In the genomic region with DNA sequence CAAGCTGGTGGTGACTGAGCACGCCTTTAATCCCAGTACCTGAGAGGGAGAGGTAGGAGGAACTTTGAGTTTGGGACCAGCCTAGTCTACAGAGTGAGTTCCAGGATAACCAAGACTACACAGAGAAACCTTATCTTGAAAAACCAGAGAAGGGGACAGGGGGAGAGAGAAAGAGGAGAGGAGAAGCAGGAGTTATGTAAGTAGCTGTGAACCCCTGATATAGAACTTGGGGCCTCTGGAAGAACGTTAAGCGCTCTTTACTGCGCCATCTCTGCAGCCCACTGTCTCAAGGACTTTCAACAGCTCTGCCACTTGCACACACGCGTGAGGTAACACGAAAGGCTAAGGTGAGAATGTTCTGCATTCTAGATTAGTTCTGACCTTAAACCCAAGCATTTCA, we compare ENCODE assay signal across 39 mouse cellular contexts. TPM values are rescaled to one million over a fixed set of nuclear protein-coding genes. Genes with fewer than 3 reads are reported as not detected.
DNase-seq lines count a peak whose midpoint lies in the region; ATAC-seq and TF ChIP-seq lines count a peak whose summit lies in the region.
"Had no signal": no experiment of that assay in that cellular context is flagged by ENCODE, and none has a peak within 500 bp of the region (broad histone marks: within the 10 kb centered on the region; RNA-seq: fewer than 3 reads in every experiment).

No protein-coding gene starts in this region.

- DNase-seq in MEL (ENCODE audit: low read depth, low spot score) = peak; percentile 86
- DNase-seq in c-Kit-positive CD71-positive TER-119-negative erythroid progenitor cells, embryonic 14.5 days (ENCODE audit: low read depth) = peak; percentile 60
- DNase-seq in liver, embryonic 11.5 days (ENCODE audit: low spot score) = no peak
- no peak for DNase-seq in liver, postnatal 0 days
- DNase-seq in lung, postnatal 4 days = no peak
- no peak for DNase-seq in ovary, postnatal 10 days (ENCODE audit: low spot score)
- no peak for DNase-seq in left cerebral cortex, postnatal 36 days (ENCODE audit: low spot score in 2 of 2)
- DNase-seq: B cell, adult 2 months; cerebellum, adult 11 months; cerebellum, adult 9-11 months; gastrocnemius, postnatal 10 days; heart, postnatal 36 days; kidney, adult 18-20 months; right cerebral cortex, adult 18-20 months; right cerebral cortex, postnatal 4 days; thymus, adult 18-20 months; thymus, postnatal 36 days had no signal

- peak; percentile 93 to 94 for TF ChIP-seq EP300 in MEL (IDR thresholded peaks at IDR 0.05; ENCODE audit: low read depth in 1 of 2, low read length in 2 of 2)
- peak; percentile 80 for TF ChIP-seq EP300 in liver, postnatal 0 days (IDR thresholded peaks at IDR 0.05; ENCODE audit: low read depth)

- peak overlapping the region; percentile 21 for H3K9ac ChIP-seq in MEL (ENCODE audit: control insufficient read depth, low read depth, low read length, poor library complexity, severe bottlenecking)
- H3K9ac ChIP-seq in liver, embryonic 11.5 days (ENCODE audit: low read depth, low read length) = 0 out of 2 replicates have a peak overlapping the region, but pooled peaks have one; percentile 42
- 0 out of 2 replicates have a peak overlapping the region, but pooled peaks have one; percentile 3 for H3K9ac ChIP-seq in liver, postnatal 0 days (replicated peaks)
- H3K9ac ChIP-seq: embryonic facial prominence, embryonic 15.5 days; forebrain, embryonic 13.5 days; hindbrain, embryonic 14.5 days had no signal

- H3K4me1 ChIP-seq in MEL (ENCODE audit: control insufficient read depth in 1 of 2, insufficient read depth in 2 of 2, low read length in 2 of 2) = peaks cover 21 to 25% of the 10 kb centered on the region in 2 experiments
- peaks cover 35% of the 10 kb centered on the region for H3K4me1 ChIP-seq in liver, embryonic 11.5 days (replicated peaks; ENCODE audit: control insufficient read depth, insufficient read depth, low read length)
- peaks cover 9% of the 10 kb centered on the region for H3K4me1 ChIP-seq in liver, postnatal 0 days (ENCODE audit: insufficient read depth)
- H3K4me1 ChIP-seq: embryonic facial prominence, embryonic 15.5 days; forebrain, embryonic 13.5 days had no signal

- H3K27ac ChIP-seq in MEL (ENCODE audit: control insufficient read depth, low read depth, low read length) = peak overlapping the region; percentile 81
- peak overlapping the region; percentile 76 for H3K27ac ChIP-seq in liver, embryonic 11.5 days (ENCODE audit: low read depth, low read length)
- H3K27ac ChIP-seq in liver, postnatal 0 days (ENCODE audit: low read depth) = 0 out of 2 replicates have a peak overlapping the region, but pooled peaks have one; percentile 16
- H3K27ac ChIP-seq: embryonic facial prominence, embryonic 15.5 days; forebrain, embryonic 13.5 days; hindbrain, embryonic 14.5 days; kidney, postnatal 0 days; limb, embryonic 10.5 days had no signal

- H3K79me2 ChIP-seq in MEL (ENCODE audit: control insufficient read depth, insufficient read depth, low read length, poor library complexity) = no peaks in the 10 kb centered on the region

- TF ChIP-seq CTCF in MEL (IDR thresholded peaks at IDR 0.05 in 2 of 3, conservative IDR thresholded peaks at IDR 0.05 in 1 of 3; ENCODE audit: control insufficient read depth in 1 of 3, insufficient read depth in 1 of 3, low read depth in 2 of 3, low read length in 3 of 3, poor library complexity in 1 of 3, severe bottlenecking in 1 of 3) = no peak
- TF ChIP-seq CTCF in liver, postnatal 0 days (IDR thresholded peaks at IDR 0.05; ENCODE audit: low read depth) = no peak

- WGBS in liver, embryonic 11.5 days = 51% methylated on average over 7 of the region's 7 CpGs
- 57% methylated on average over 7 of the region's 7 CpGs for WGBS in liver, postnatal 0 days (ENCODE audit: insufficient replicate concordance)

- intact Hi-C loops in left cerebral cortex, postnatal 36 days (cut with DNase I) = no loop called here

- no peak; the same call in 1 of the 2 replicates for TF ChIP-seq RAD21 in MEL (IDR thresholded peaks at IDR 0.05; ENCODE audit: low read depth, low read length)

- H3K4me3 ChIP-seq in MEL (ENCODE audit: control insufficient read depth in 1 of 2, insufficient read depth in 1 of 2, low read depth in 2 of 2, low read length in 2 of 2) = no peak overlapping the region
- H3K4me3 ChIP-seq in liver, embryonic 11.5 days (ENCODE audit: low read depth, low read length) = no peak overlapping the region
- H3K4me3 ChIP-seq in liver, postnatal 0 days (ENCODE audit: low read depth, low read length) = no peak overlapping the region
- H3K4me3 ChIP-seq: embryonic facial prominence, embryonic 15.5 days; forebrain, embryonic 13.5 days; limb, embryonic 10.5 days had no signal

- H3K4me2 ChIP-seq in liver, embryonic 11.5 days = peak overlapping the region; percentile 46
- no peak overlapping the region for H3K4me2 ChIP-seq in liver, postnatal 0 days (ENCODE audit: low read depth, low read length)
- H3K4me2 ChIP-seq: embryonic facial prominence, embryonic 15.5 days; forebrain, embryonic 13.5 days; hindbrain, embryonic 14.5 days had no signal

- no peaks in the 10 kb centered on the region for H3K27me3 ChIP-seq in MEL (ENCODE audit: control insufficient read depth in 1 of 2, insufficient read depth in 2 of 2, low read length in 2 of 2)
- H3K27me3 ChIP-seq in liver, embryonic 11.5 days (replicated peaks; ENCODE audit: control insufficient read depth, insufficient read depth, low read length) = no peaks in the 10 kb centered on the region
- no peaks in the 10 kb centered on the region for H3K27me3 ChIP-seq in liver, postnatal 0 days (ENCODE audit: insufficient read depth, low read length)
- H3K27me3 ChIP-seq: CH12.LX; embryonic facial prominence, embryonic 15.5 days; forebrain, embryonic 13.5 days had no signal

- H3K9me3 ChIP-seq in MEL (replicated peaks; ENCODE audit: insufficient read depth, low read length) = no peaks in the 10 kb centered on the region
- H3K9me3 ChIP-seq in liver, embryonic 11.5 days (ENCODE audit: control insufficient read depth, low read length) = no peaks in the 10 kb centered on the region
- H3K9me3 ChIP-seq in liver, postnatal 0 days (ENCODE audit: low read length) = no peaks in the 10 kb centered on the region
- H3K9me3 ChIP-seq: embryonic facial prominence, embryonic 15.5 days; forebrain, embryonic 13.5 days; G1E; limb, embryonic 10.5 days had no signal

- peaks cover 19 to 22% of the 10 kb centered on the region in 2 experiments for H3K36me3 ChIP-seq in MEL (ENCODE audit: control insufficient read depth in 1 of 2, insufficient read depth in 2 of 2, low read length in 2 of 2)
- peaks cover 30% of the 10 kb centered on the region for H3K36me3 ChIP-seq in liver, embryonic 11.5 days (ENCODE audit: control insufficient read depth, insufficient read depth, low read length)
- peaks cover 31% of the 10 kb centered on the region for H3K36me3 ChIP-seq in liver, postnatal 0 days (replicated peaks; ENCODE audit: insufficient read depth, low read length)

- ATAC-seq in liver, embryonic 11.5 days (replicated peaks; ENCODE audit: low FRiP score) = peak; percentile 89
- peak; percentile 81 for ATAC-seq in liver, postnatal 0 days
- ATAC-seq: activated CD4-positive, CD25-positive, alpha-beta regulatory T cell, adult 4 months; forebrain, embryonic 13.5 days; inflammation-experienced regulatory T-cells, adult 6 months; lung, postnatal 0 days; midbrain, embryonic 16.5 days had no signal

- TF ChIP-seq POLR2A in MEL (IDR thresholded peaks at IDR 0.05; ENCODE audit: control insufficient read depth in 1 of 2, insufficient read depth in 1 of 2, low read depth in 1 of 2, low read length in 2 of 2, poor library complexity in 1 of 2) = no peak; a peak in 1 of 4 replicates

TF ChIP-seq in MEL, 35 proteins besides CTCF, POLR2A, EP300 and RAD21 (continues in another document):
- 0 out of 2 replicates have a peak, but pooled peaks have one; percentile 11 for TF ChIP-seq BHLHE40 (IDR thresholded peaks at IDR 0.05; ENCODE audit: borderline replicate concordance, low read depth, low read length)
- TF ChIP-seq NRF1 (IDR thresholded peaks at IDR 0.05; ENCODE audit: insufficient read depth, low read depth, low read length, poor library complexity, severe bottlenecking) = no peak

RNA-seq across cellular contexts. Expression of gene Higd1c, which starts 27.3 kb away (rescaled TPM):
- total RNA-seq in MEL (2012; rRNA removed) = not detected in 2 replicates
- not detected for polyA plus RNA-seq in MEL (2012; ENCODE audit: insufficient read depth in 1 of 2, insufficient read length in 2 of 2, low read depth in 1 of 2, low replicate concordance in 2 of 2, missing spikeins in 1 of 2)
- not detected in 2 replicates for polyA plus RNA-seq in liver, embryonic 11.5 days (2014; fragmentation: Nextera tagmentation; extraction: Ambion mirVana)
- not detected in 2 replicates for polyA plus RNA-seq in liver, postnatal 0 days (2015; fragmentation: Nextera tagmentation; extraction: Ambion mirVana)
- total RNA-seq in left cerebral cortex, postnatal 36 days (2021) = not detected
- total RNA-seq: adrenal gland, postnatal 14 days; CH12.LX; common myeloid progenitor, adult 5-6 weeks; G1E; gastrocnemius, postnatal 10 days; granulocyte monocyte progenitor cell, adult 5-6 weeks; heart, postnatal 36 days; layer of hippocampus, postnatal 10 days; left cerebral cortex, adult 8-10 months; liver, adult 2 months had no signal
- polyA plus RNA-seq: activated CD4-positive, CD25-positive, alpha-beta regulatory T cell, adult 4 months; brain, embryonic 14.5 days; embryonic facial prominence, embryonic 15.5 days; forebrain, embryonic 13.5 days; G1E; heart, embryonic 14.5 days; hindbrain, embryonic 14.5 days; inflammation-experienced regulatory T-cells, adult 6 months; kidney, postnatal 0 days; large intestine, adult 2 months; limb, embryonic 10.5 days; liver, adult 2 months; lung, postnatal 0 days; midbrain, embryonic 16.5 days; neural tube, embryonic 14.5 days; stomach, embryonic 14.5 days had no signal

RNA-seq across cellular contexts. Expression of gene Gm5475, which starts 30.3 kb away (rescaled TPM):
- 0.15 TPM in 1 of 2 replicates, not detected in the other for total RNA-seq in MEL (2012; rRNA removed)
- polyA plus RNA-seq in MEL (2012; ENCODE audit: insufficient read depth in 1 of 2, insufficient read length in 2 of 2, low read depth in 1 of 2, low replicate concordance in 2 of 2, missing spikeins in 1 of 2) = under 1 TPM in 1 of 2 experiments, not detected in 1; 0.14 TPM
- 0.10 TPM in 1 of 2 replicates, not detected in the other for polyA plus RNA-seq in liver, embryonic 11.5 days (2014; fragmentation: Nextera tagmentation; extraction: Ambion mirVana)
- polyA plus RNA-seq in liver, postnatal 0 days (2015; fragmentation: Nextera tagmentation; extraction: Ambion mirVana) = 0.04 TPM in 1 of 2 replicates, not detected in the other
- not detected for total RNA-seq in left cerebral cortex, postnatal 36 days (2021)
- total RNA-seq: CH12.LX; common myeloid progenitor, adult 5-6 weeks; granulocyte monocyte progenitor cell, adult 5-6 weeks; heart, postnatal 36 days; liver, adult 2 months had no signal
- polyA plus RNA-seq: forebrain, embryonic 13.5 days; G1E; heart, embryonic 14.5 days; liver, adult 2 months; neural tube, embryonic 14.5 days; stomach, embryonic 14.5 days had no signal

RNA-seq across cellular contexts. Expression of gene Slc11a2, which starts 33.3 kb away (rescaled TPM):
- total RNA-seq in MEL (2012; rRNA removed) = 52.7 and 69.0 TPM in 2 replicates
- 100 to 1,000 TPM in 1 of 2 experiments, not detected in 1; 112 TPM for polyA plus RNA-seq in MEL (2012; ENCODE audit: insufficient read depth in 1 of 2, insufficient read length in 2 of 2, low read depth in 1 of 2, low replicate concordance in 2 of 2, missing spikeins in 1 of 2)
- 51.2 and 55.4 TPM in 2 replicates for polyA plus RNA-seq in liver, embryonic 11.5 days (2014; fragmentation: Nextera tagmentation; extraction: Ambion mirVana)
- polyA plus RNA-seq in liver, postnatal 0 days (2015; fragmentation: Nextera tagmentation; extraction: Ambion mirVana) = 15.0 and 16.3 TPM in 2 replicates
- 10 to 100 TPM; 57.9 to 60.6 TPM for total RNA-seq in left cerebral cortex, postnatal 36 days (2021)

RNA-seq across cellular contexts. Expression of gene Mettl7a2, which starts 38.6 kb away (rescaled TPM):
- not detected in 2 replicates for total RNA-seq in MEL (2012; rRNA removed)
- polyA plus RNA-seq in MEL (2012; ENCODE audit: insufficient read depth in 1 of 2, insufficient read length in 2 of 2, low read depth in 1 of 2, low replicate concordance in 2 of 2, missing spikeins in 1 of 2) = not detected
- not detected in 2 replicates for polyA plus RNA-seq in liver, embryonic 11.5 days (2014; fragmentation: Nextera tagmentation; extraction: Ambion mirVana)
- not detected in 2 replicates for polyA plus RNA-seq in liver, postnatal 0 days (2015; fragmentation: Nextera tagmentation; extraction: Ambion mirVana)
- under 1 TPM; 0.45 to 0.64 TPM for total RNA-seq in left cerebral cortex, postnatal 36 days (2021)
- total RNA-seq: CH12.LX; common myeloid progenitor, adult 5-6 weeks; granulocyte monocyte progenitor cell, adult 5-6 weeks; liver, adult 2 months had no signal
- polyA plus RNA-seq: activated CD4-positive, CD25-positive, alpha-beta regulatory T cell, adult 4 months; brain, embryonic 14.5 days; embryonic facial prominence, embryonic 15.5 days; forebrain, embryonic 13.5 days; heart, embryonic 14.5 days; hindbrain, embryonic 14.5 days; inflammation-experienced regulatory T-cells, adult 6 months; large intestine, adult 2 months; limb, embryonic 10.5 days; midbrain, embryonic 16.5 days; neural tube, embryonic 14.5 days; stomach, embryonic 14.5 days had no signal

RNA-seq across cellular contexts. Expression of gene Methig1, which starts 38.6 kb away (rescaled TPM):
- total RNA-seq in MEL (2012; rRNA removed) = not detected in 2 replicates
- polyA plus RNA-seq in MEL (2012; ENCODE audit: insufficient read depth in 1 of 2, insufficient read length in 2 of 2, low read depth in 1 of 2, low replicate concordance in 2 of 2, missing spikeins in 1 of 2) = not detected
- not detected in 2 replicates for polyA plus RNA-seq in liver, embryonic 11.5 days (2014; fragmentation: Nextera tagmentation; extraction: Ambion mirVana)
- polyA plus RNA-seq in liver, postnatal 0 days (2015; fragmentation: Nextera tagmentation; extraction: Ambion mirVana) = 0.12 and 0.15 TPM in 2 replicates
- not detected for total RNA-seq in left cerebral cortex, postnatal 36 days (2021)
- total RNA-seq: CH12.LX; common myeloid progenitor, adult 5-6 weeks; G1E; gastrocnemius, postnatal 10 days; granulocyte monocyte progenitor cell, adult 5-6 weeks; heart, postnatal 36 days; layer of hippocampus, postnatal 10 days; liver, adult 2 months had no signal
- polyA plus RNA-seq: activated CD4-positive, CD25-positive, alpha-beta regulatory T cell, adult 4 months; brain, embryonic 14.5 days; embryonic facial prominence, embryonic 15.5 days; forebrain, embryonic 13.5 days; heart, embryonic 14.5 days; large intestine, adult 2 months; lung, postnatal 0 days; midbrain, embryonic 16.5 days had no signal

Comparison
In these comparisons a context has a peak if more than half of its experiments do, and no peak if none do; other contexts are left out.
1. DNase-seq: peak in MEL (single experiment) and c-Kit-positive CD71-positive TER-119-negative erythroid progenitor cells, embryonic 14.5 days (single experiment); none in liver, embryonic 11.5 days (single experiment), liver, postnatal 0 days (single experiment), lung, postnatal 4 days (0 of 2), ovary, postnatal 10 days (single experiment) and left cerebral cortex, postnatal 36 days (0 of 2).
2. H3K27ac ChIP-seq: peak in every context shown above with its lines; median percentile 81 in MEL; 76 in liver, embryonic 11.5 days; 16 in liver, postnatal 0 days.
3. Peak in every context shown above with its lines, with median percentiles within 50 percentile points of each other: H3K9ac ChIP-seq.